25 mouse cellular contexts compared by ENCODE assay signal in genomic region chr9:32410671-32411070, GRCm38 (mm10). TPM values are rescaled to one million over a fixed set of nuclear protein-coding genes. Genes with fewer than 3 reads are reported as not detected.
DNase-seq lines count a peak whose midpoint lies in the region; ATAC-seq and TF ChIP-seq lines count a peak whose summit lies in the region.
"Had no signal": no experiment of that assay in that cellular context is flagged by ENCODE, and none has a peak within 500 bp of the region (broad histone marks: within the 10 kb centered on the region; RNA-seq: fewer than 3 reads in every experiment).

No protein-coding gene starts in this region.

- H3K27me3 ChIP-seq in kidney, adult 2 months (replicated peaks; ENCODE audit: control insufficient read depth, insufficient read depth, low read length), result no peaks in the 10 kb centered on the region
- peaks cover 75% of the 10 kb centered on the region for H3K27me3 ChIP-seq in embryonic facial prominence, embryonic 10.5 days (replicated peaks; ENCODE audit: low read depth, poor library complexity, severe bottlenecking)
- H3K27me3 ChIP-seq in limb, embryonic 10.5 days (ENCODE audit: low read depth, poor library complexity, severe bottlenecking), result peaks cover 5% of the 10 kb centered on the region; the same call in 1 of the 2 replicates
- H3K27me3 ChIP-seq in limb, embryonic 12.5 days, result peaks cover 17% of the 10 kb centered on the region

- no peak for TF ChIP-seq CTCF in kidney, adult 2 months (conservative IDR thresholded peaks at IDR 0.05; ENCODE audit: insufficient read depth, insufficient read length, low read depth, low read length)

- no peak overlapping the region for H3K9ac ChIP-seq in limb, embryonic 12.5 days (replicated peaks)
- H3K9ac ChIP-seq: embryonic facial prominence, embryonic 12.5 days; forebrain, embryonic 13.5 days had no signal

- H3K9me3 ChIP-seq in embryonic facial prominence, embryonic 10.5 days, result no peaks in the 10 kb centered on the region
- no peaks in the 10 kb centered on the region for H3K9me3 ChIP-seq in limb, embryonic 10.5 days (replicated peaks)
- H3K9me3 ChIP-seq in limb, embryonic 12.5 days, result no peaks in the 10 kb centered on the region
- H3K9me3 ChIP-seq: embryonic facial prominence, embryonic 12.5 days; forebrain, embryonic 13.5 days had no signal

- H3K4me1 ChIP-seq in kidney, adult 2 months (ENCODE audit: control insufficient read depth, insufficient read depth, low read length), result peaks cover 5% of the 10 kb centered on the region; the same call in 1 of the 2 replicates
- peaks cover 36% of the 10 kb centered on the region for H3K4me1 ChIP-seq in embryonic facial prominence, embryonic 10.5 days
- H3K4me1 ChIP-seq in limb, embryonic 10.5 days, result peaks cover 36% of the 10 kb centered on the region
- H3K4me1 ChIP-seq in limb, embryonic 12.5 days (replicated peaks), result peaks cover 29% of the 10 kb centered on the region

- no peak for TF ChIP-seq POLR2A in kidney, adult 2 months (IDR thresholded peaks at IDR 0.05; ENCODE audit: low read depth, low read length)

- ATAC-seq in limb, embryonic 12.5 days (ENCODE audit: insufficient number of reproducible peaks, insufficient read depth, low FRiP score, low TSS enrichment, low read depth), result no peak
- ATAC-seq: forebrain, embryonic 13.5 days; forebrain, embryonic 16.5 days had no signal

- no peak overlapping the region for H3K4me2 ChIP-seq in limb, embryonic 12.5 days
- H3K4me2 ChIP-seq: embryonic facial prominence, embryonic 12.5 days; forebrain, embryonic 13.5 days had no signal

- H3K27ac ChIP-seq in kidney, adult 2 months (ENCODE audit: insufficient read depth, low read depth, low read length), result peak overlapping the region; percentile 84
- H3K27ac ChIP-seq in embryonic facial prominence, embryonic 10.5 days (replicated peaks), result peak overlapping the region; percentile 88
- peak overlapping the region; percentile 99 for H3K27ac ChIP-seq in limb, embryonic 10.5 days
- peak overlapping the region; percentile 96 for H3K27ac ChIP-seq in limb, embryonic 12.5 days
- H3K27ac ChIP-seq: forebrain, embryonic 13.5 days had no signal

- DNase-seq in kidney, adult 2 months, result no peak
- no peak for DNase-seq in kidney, postnatal 10 days
- DNase-seq in embryonic facial prominence, embryonic 10.5 days (ENCODE audit: low spot score), result no peak
- no peak for DNase-seq in limb, embryonic 10.5 days (ENCODE audit: low spot score)
- no peak for DNase-seq in cerebellum, postnatal 10 days
- DNase-seq in layer of hippocampus, postnatal 25 days (ENCODE audit: extremely low spot score in 1 of 2, low spot score in 1 of 2), result no peak
- DNase-seq: adrenal gland, adult 2 months; adrenal gland, postnatal 10 days; adrenal gland, postnatal 25 days; cerebellum, adult 11-12 months; cerebellum, adult 2 months; cerebellum, adult 9-10 months; cerebellum, postnatal 14 days; cerebellum, postnatal 36 days; embryo, embryonic 11 days had no signal

- H3K36me3 ChIP-seq in kidney, adult 2 months (ENCODE audit: control insufficient read depth, insufficient read depth, low read length), result no peaks in the 10 kb centered on the region
- no peaks in the 10 kb centered on the region for H3K36me3 ChIP-seq in embryonic facial prominence, embryonic 10.5 days (replicated peaks)
- no peaks in the 10 kb centered on the region for H3K36me3 ChIP-seq in limb, embryonic 10.5 days
- no peaks in the 10 kb centered on the region for H3K36me3 ChIP-seq in limb, embryonic 12.5 days
- H3K36me3 ChIP-seq: embryonic facial prominence, embryonic 12.5 days had no signal

- WGBS in kidney, adult 2 months, result 87% methylated on average over 5 of the region's 5 CpGs
- 92% methylated on average over 5 of the region's 5 CpGs for WGBS in embryonic facial prominence, embryonic 10.5 days
- WGBS in limb, embryonic 10.5 days, result 91% methylated on average over 5 of the region's 5 CpGs
- WGBS in limb, embryonic 12.5 days, result 89% methylated on average over 5 of the region's 5 CpGs

- no peak overlapping the region for H3K4me3 ChIP-seq in kidney, adult 2 months (ENCODE audit: insufficient read depth, low read depth, low read length)
- H3K4me3 ChIP-seq in embryonic facial prominence, embryonic 10.5 days, result no peak overlapping the region
- no peak overlapping the region for H3K4me3 ChIP-seq in limb, embryonic 10.5 days
- H3K4me3 ChIP-seq in limb, embryonic 12.5 days (replicated peaks), result no peak overlapping the region
- H3K4me3 ChIP-seq: embryonic facial prominence, embryonic 12.5 days; forebrain, embryonic 13.5 days had no signal

RNA-seq across cellular contexts. Expression of gene Kcnj1, which starts 38.4 kb away (rescaled TPM):
- polyA plus RNA-seq in kidney, adult 2 months (2012; rRNA removed), result 76.0 and 79.1 TPM in 2 replicates
- polyA plus RNA-seq in embryonic facial prominence, embryonic 10.5 days (2016; fragmentation: Nextera tagmentation; extraction: Ambion mirVana), result not detected in 2 replicates
- not detected in 2 replicates for polyA plus RNA-seq in limb, embryonic 10.5 days (2016; fragmentation: Nextera tagmentation; extraction: Ambion mirVana)
- polyA plus RNA-seq in limb, embryonic 12.5 days (2016; fragmentation: Nextera tagmentation; extraction: Ambion mirVana), result not detected in 2 replicates
- not detected for total RNA-seq in layer of hippocampus, postnatal 25 days (2021)
- total RNA-seq: adrenal gland, adult 2 months; adrenal gland, postnatal 10 days; adrenal gland, postnatal 25 days; common myeloid progenitor, adult 5-6 weeks; ES-E14; MEL had no signal
- polyA plus RNA-seq: adrenal gland, adult 2 months; C2C12; cerebellum, adult 2 months; embryonic facial prominence, embryonic 12.5 days; embryonic facial prominence, embryonic 14.5 days; forebrain, embryonic 11.5 days; forebrain, embryonic 13.5 days; forebrain, embryonic 16.5 days had no signal

Comparison
In these comparisons a context has a peak if more than half of its experiments do, and no peak if none do; other contexts are left out.
1. RNA of gene Kcnj1, which starts 38.4 kb away (polyA plus RNA-seq): 76.0 to 79.1 TPM in kidney, adult 2 months; not detected in embryonic facial prominence, embryonic 10.5 days, not detected in limb, embryonic 10.5 days and not detected in limb, embryonic 12.5 days; every median in the first group is over 10 times any median in the second.
2. Peak in every context shown above with its lines, with median percentiles within 50 percentile points of each other: H3K27ac ChIP-seq.